Mouse (Mus musculus): Measurements from ENCODE around the gene Iqschfp.

Gene Iqschfp

GRCm38 (mm10) chr3:68493586-68494295 is 601.7 kb downstream of the Iqschfp start:
- DNase-seq (ENCODE audit: low spot score) = peak; percentile 68

- no peak for DNase-seq (ENCODE audit: low spot score)
Observed at GRCm38 (mm10) chr3:68494296-68495095, 602.5 kb downstream of the Iqschfp start.

- DNase-seq (ENCODE audit: low spot score) = no peak
Observed at GRCm38 (mm10) chr3:68495096-68495735, 603.2 kb downstream of the Iqschfp start.

- DNase-seq (ENCODE audit: low spot score) = no peak
Observed at GRCm38 (mm10) chr3:68495736-68496242, 603.8 kb downstream of the Iqschfp start.

- DNase-seq (ENCODE audit: low spot score) = no peak
Observed at GRCm38 (mm10) chr3:68496513-68496912, 604.5 kb downstream of the Iqschfp start.

- no peak for DNase-seq (ENCODE audit: low spot score)
Observed at GRCm38 (mm10) chr3:68499532-68500152, 607.6 kb downstream of the Iqschfp start.

GRCm38 (mm10) chr3:68504838-68505237 is 612.8 kb downstream of the Iqschfp start:
- DNase-seq (ENCODE audit: low spot score) = no peak

- no peak for DNase-seq (ENCODE audit: low spot score)
Observed at GRCm38 (mm10) chr3:68506769-68507318, 614.8 kb downstream of the Iqschfp start.

- peak; percentile 73 for DNase-seq (ENCODE audit: low spot score)
Observed at GRCm38 (mm10) chr3:68508629-68509028, 616.6 kb downstream of the Iqschfp start.

GRCm38 (mm10) chr3:68510872-68511271 is 618.8 kb downstream of the Iqschfp start:
- DNase-seq (ENCODE audit: low spot score) = no peak

GRCm38 (mm10) chr3:68511744-68512143 is 619.7 kb downstream of the Iqschfp start:
- no peak for DNase-seq (ENCODE audit: low spot score)

- no peak for DNase-seq (ENCODE audit: low spot score)
Observed at GRCm38 (mm10) chr3:68512327-68512726, 620.3 kb downstream of the Iqschfp start.

GRCm38 (mm10) chr3:68513340-68514119 is 621.5 kb downstream of the Iqschfp start:
- no peak for DNase-seq (ENCODE audit: low spot score)

GRCm38 (mm10) chr3:68514120-68514497 is 622.1 kb downstream of the Iqschfp start:
- no peak for DNase-seq (ENCODE audit: low spot score)

GRCm38 (mm10) chr3:68514717-68515116 is 622.7 kb downstream of the Iqschfp start:
- no peak for DNase-seq (ENCODE audit: low spot score)

GRCm38 (mm10) chr3:68516393-68517081 is 624.5 kb downstream of the Iqschfp start:
- DNase-seq (ENCODE audit: low spot score) = no peak

GRCm38 (mm10) chr3:68517236-68517635 is 625.2 kb downstream of the Iqschfp start:
- no peak for DNase-seq (ENCODE audit: low spot score)

- no peak for DNase-seq (ENCODE audit: low spot score)
Observed at GRCm38 (mm10) chr3:68518041-68518440, 626.0 kb downstream of the Iqschfp start.

GRCm38 (mm10) chr3:68518586-68518985 is 626.6 kb downstream of the Iqschfp start:
- DNase-seq (ENCODE audit: low spot score) = no peak

- DNase-seq (ENCODE audit: low spot score) = no peak
Observed at GRCm38 (mm10) chr3:68525361-68525878, 633.4 kb downstream of the Iqschfp start.
